Mouse (Mus musculus) kidney, postnatal 4 days (tissue): ENCODE results near the gene Pcif1.
A peak's percentile ranks its signal among the peaks of the same experiment; 100 is the strongest.
"Not testable (repeated sequence)": the region's sequence is repeated elsewhere in the genome, so short reads cannot be mapped to it uniquely, and the experiment has no call there.

Source experiments
- DNase-seq, 2 experiments: peaks; one replicate each; pipeline ENCODE4 v3.0.0; 2021; ENCODE audit warnings: mixed read lengths in 2 of 2

The Pcif1 gene

DNA sequence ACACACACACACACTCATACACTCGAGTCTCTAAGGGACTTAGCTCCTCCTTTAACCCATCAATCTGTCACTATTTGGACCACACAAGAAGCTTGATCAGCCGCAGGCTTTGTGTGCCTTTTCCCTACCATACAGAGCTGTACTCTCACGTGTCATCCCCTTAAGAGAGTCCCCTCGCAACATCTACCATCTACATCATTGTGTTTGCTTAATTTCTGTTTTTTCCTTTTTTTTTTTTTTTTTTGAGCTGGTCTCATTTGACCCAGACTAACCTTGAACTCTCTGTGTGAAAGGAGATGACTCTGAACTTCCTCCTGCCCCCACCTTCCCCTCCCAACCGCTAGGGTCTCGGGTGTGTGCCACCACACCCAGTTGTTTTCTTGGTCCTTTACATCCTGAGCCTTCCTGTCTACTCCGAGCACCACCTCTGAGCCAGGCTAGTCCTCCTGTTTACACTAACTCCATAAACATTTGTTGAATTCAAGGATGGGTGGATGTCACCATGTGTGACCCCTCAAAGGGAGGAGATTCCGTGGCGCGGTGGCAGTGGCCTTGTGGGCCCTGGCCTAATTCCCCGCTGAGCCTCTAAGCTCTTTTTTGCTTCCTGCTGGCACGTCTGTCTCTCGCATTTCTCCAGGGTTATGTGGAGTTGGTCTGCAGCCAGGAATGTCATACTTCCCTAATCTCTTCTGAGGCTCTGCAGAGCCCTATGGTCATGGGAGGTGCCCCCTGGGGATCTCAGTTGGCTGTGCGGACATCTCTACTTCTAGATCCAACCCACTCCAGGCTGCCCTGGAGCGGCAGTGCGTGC is 12.2 kb upstream of the Pcif1 start:
- DNase-seq, result peak; percentile 61 to 73

DNA sequence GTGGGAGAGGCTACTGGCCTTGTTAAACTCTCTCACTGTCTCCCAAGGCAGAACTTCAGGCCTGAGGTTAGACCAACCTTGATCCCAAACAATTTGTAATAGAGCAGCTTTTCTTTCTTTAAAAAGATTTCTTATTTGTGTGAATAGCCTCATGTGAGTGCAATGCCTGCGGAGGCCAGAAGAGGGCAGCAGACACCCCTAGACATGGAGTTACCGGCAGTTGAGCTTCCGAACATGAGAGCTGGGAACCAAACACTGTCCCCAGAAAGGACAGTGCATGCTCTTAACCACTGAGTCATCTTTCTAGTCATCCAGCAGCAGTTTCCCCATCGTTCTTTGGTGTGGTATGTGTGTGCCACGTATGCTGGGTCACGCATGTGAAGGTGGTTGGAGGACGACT is 11.5 kb upstream of the Pcif1 start:
- peak in 1 of 2 experiments; percentile 53 for DNase-seq

DNA sequence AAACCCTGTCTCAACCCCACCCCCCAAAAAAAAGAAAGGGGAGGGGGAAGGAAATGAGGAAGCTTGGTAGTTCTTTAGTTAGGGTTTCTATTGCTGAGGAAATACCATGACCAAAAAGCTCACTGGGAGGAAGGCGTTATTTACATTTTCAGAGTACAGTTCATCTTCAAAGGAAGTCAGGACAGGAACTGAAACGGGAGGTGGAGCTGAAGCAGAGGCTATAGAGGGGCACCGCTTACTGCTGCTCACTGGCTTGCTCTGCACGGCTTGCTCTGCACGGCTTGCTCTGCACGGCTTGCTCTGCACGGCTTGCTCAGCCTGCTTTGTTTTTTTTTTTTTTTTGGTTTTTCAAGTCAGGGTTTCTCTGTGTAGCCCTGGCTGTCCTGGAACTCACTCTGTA is 10.6 kb upstream of the Pcif1 start:
- no peak for DNase-seq

DNA sequence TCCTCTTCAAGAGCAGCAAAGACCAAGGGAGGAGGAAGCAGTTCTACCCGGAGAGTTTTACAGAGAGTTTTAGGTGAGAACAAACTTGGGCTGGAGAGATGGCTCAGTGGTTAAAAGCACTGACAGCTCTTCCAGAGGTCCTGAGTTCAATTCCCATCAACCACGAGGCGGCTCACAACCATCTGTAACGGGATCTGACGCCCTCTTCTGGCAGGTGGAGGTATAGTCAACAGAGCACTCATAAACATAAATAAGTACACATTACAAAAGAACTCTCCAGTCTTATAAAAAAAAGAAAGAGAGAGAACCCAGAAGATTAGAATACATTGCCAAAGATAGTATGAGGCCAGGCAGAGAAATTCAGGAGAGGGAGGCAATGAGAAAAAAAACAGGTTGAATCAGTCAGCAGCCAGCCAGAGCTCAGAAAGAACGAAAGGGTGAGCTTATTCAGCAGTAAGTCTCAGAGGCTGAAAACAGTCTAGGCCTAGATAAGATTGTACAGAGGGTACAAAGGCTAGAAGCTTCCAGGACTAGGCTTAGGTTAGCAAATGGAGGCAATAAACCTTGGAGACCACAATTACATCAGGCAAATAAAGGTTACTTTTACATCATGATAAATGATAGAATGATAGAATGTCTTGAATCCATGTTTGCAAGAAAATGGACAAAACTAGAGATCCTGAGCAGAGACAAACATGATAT is 7.4 kb upstream of the Pcif1 start:
- no peak for DNase-seq

DNA sequence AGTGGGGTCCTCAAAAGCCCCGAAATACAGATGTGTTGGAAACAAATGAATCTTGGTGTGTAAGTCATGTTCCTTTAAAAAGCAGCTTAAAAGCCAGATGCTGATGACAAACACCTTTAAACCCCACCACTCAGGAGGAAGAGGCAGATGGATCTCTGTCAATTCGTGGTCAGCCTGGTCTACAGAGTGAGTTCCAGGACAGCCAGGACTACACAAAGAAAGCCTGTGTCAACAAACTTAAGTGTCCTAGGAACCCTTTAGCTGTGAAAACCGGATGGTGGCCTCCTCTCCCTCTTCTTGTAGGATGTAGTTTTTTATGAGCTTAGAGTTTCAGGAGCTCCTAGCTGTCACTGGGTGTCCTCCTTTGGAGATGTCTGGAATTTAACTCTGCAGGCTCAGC is 5.5 kb upstream of the Pcif1 start:
- no peak for DNase-seq

DNA sequence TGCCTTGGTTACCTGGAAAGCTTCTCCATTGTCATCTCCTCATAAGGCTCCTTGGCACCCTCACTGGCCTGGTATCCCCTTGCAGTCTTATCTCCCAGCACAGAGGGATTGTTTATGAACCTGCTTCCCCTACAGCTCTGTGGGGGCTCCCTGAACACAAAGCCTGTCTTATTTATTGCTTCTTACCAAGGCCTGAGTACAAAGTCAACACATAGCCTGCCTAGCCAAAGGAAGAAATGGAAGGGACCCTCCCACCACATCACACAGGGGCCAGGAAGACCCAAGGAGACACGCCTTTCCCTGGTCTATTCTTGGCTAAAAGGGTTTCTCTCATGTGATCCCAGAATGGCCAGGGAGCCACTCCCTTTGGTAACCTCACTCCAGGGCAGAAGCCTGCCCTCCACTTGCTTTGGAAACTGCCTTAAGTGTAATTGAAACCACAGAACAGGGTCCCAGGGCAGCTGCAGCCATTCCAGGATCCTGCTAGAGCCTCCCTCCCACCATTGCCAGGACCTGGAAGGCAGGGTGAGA is 4.8 kb upstream of the Pcif1 start:
- peak in 1 of 2 experiments; percentile 55 for DNase-seq

DNA sequence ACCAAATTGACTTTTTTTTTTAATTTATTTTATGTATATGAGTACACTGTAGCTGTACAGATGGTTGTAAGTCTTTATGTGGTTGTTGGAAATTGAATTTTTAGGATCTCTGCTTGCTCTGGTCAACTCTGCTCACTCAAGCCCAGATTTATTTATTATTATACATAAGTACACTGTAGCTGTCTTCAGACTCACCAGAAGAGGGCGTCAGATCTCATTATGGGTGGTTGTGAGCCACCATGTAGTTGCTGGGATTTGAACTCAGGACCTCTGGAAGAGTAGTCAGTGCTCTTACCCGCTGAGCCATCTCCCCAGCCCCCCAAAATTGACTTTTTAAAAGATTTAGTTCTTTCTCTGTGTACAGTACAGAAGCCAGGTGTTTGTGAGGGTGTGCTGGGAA is 3.5 kb upstream of the Pcif1 start:
- not testable (repeated sequence) for DNase-seq

DNA sequence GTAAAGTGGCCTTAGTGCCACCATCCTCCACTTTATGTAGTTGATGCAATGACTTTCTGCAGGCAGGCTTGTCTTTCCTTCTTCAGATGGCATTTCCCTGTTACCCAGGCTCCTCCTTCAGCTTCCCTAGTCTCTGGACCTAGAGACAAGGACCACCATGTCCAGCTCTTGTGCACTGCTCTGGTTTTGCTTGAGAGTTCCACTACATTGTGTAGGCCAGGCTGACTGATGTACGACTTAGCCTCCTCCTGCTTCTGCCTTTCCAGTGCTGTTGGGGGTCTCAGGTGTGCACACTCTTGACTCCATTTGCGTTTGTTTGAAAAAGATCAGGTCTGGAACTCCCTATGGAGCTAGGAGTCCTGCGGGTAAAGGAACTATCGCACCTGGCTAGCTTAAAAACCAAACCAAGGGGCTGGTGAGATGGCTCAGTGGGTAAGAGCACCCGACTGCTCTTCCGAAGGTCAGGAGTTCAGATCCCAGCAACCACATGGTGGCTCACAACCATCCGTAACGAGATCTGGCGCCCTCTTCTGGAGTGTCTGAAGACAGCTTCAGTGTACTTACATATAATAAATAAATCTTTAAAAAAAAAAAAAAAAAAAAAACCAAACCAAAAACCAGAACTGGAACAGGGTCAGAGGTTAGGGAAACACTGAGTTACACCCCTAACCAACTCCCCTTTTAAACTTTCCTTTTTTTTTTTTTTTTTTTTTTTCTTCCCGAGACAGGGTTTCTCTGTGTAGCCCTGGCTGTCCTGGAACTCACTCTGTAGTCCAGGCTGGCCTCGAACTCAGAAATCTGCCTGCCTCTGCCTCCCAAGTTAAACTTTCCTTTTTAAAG is 1.5 kb upstream of the Pcif1 start:
- not testable (repeated sequence) for DNase-seq

DNA sequence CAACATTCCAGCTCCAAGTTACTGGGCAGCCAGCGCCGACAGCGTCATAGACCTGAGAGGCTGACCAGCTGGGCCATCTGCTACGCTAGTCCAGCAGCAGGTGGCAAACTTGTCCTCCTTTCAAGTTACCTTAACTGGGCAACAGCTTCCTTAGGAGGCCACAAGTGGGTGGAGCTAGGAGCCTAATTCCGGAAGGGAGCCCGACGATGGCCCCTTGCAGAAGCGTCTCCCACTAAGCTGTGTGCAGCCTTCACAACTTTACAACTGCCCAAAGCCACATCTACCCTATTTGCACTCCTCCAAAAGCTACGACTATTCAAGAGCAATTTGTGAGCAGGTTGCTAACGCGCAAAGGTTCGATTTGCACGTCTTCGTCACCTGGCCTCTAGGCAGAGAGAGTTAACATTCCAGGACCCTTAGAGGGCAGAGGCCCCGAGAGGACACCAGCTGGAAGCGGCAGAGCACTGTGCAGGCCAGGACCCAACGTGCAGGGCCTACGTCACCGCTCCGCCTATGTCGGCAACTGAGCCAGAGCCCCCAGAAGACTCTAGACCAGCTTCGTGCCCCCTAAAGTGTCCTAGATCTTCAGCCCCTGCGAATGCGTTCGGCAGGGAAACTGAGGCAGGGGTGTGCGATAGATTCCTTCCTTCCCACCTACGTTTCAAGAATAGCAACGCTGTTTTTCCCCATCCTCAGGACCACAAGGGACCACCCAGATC is 436 bp upstream of the Pcif1 start:
- peak; percentile 72 to 82 for DNase-seq

DNA sequence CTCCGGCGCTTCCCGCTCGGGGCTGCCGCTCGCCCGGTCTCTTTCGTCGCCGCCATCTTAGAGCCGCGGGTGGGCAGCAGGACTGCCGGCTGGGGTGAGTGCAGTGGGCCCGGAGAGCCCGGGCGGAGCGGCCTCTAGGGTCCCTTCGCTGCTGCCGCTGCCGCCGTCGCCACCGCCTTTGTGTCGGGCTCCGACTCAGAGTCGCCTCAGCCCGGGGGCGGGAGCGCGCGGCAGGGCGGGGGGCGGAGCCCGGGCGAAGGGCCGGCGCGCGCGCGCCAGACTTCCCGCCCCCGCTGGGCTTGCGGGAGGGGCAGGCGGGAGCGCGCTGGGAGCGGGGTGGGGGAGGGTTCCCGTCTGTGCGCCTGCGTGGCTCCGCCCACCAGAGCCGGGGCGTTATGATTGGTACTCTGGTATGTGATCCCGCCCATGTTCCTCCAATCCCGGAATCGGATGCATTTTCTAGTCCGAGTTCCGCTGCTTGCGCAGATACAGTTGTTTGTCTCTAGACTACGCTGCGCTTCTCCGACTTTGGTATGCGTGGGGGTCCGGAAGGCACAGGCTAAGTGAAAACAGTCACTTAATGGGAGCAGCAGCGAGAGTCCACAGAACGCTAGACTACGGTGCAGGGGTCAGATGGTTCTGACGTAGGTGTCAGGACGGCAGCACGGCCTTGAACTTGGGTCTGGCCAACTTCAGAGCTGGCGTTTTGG is 619 bp downstream of the Pcif1 start:
- peak; percentile 95 to 96 for DNase-seq

DNA sequence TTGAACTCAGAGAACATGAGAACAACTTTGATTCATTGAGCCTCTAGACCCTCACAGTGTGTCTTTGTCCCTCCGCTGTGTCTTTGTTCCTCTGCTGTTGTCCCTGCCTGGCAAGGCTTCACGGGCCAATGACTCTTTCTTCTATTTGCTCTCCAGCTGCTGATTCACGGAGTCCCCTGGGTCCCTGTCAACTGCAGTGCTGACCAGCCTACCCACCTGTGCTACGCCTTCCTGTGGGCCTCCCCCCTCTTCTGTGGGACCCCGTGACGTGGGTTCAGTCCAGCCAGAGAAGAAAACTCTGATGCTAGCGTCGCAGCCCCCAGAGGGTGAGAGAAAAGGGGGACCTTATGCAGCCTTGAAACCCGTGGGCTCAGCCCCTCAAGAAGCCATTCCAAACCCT is 3.5 kb downstream of the Pcif1 start:
- DNase-seq, result no peak

DNA sequence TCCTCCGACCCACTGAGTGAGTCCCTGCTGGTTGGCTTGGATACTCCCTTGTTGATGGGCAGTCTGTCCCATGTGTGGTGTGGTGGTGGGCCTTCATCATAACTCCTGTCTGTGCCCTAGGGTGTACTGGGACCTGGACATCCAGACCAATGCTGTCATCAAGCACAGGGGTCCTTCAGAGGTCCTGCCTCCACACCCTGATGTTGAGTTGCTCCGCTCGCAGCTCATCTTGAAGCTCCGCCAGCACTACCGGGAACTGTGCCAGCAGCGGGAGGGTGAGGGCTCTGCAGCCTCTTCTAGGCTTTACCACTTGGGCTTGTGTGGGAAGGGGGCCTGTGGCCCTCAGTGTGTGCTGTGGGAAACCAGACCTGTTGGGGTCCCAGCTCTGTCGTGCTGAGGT is 6.7 kb downstream of the Pcif1 start:
- DNase-seq, result peak; percentile 80 to 83

DNA sequence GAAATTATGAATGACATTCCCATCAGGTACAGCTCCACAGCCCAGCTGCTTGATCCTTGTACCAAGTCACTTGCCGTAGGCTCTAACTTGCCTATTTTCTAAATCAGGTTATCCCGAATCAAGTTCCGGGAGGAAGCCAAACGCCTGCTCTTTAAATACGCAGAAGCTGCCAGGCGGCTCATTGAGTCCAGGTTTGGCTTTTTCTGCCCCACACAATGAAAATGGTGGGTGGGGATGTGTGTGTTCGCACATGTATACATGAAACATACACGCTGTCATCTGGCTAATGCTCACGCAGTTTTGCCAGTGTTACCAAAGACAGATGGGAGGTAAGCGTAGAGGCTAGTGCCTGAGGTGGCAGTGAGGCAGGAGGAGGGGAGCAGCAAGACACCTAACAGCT is 7.5 kb downstream of the Pcif1 start:
- DNase-seq, result no peak

DNA sequence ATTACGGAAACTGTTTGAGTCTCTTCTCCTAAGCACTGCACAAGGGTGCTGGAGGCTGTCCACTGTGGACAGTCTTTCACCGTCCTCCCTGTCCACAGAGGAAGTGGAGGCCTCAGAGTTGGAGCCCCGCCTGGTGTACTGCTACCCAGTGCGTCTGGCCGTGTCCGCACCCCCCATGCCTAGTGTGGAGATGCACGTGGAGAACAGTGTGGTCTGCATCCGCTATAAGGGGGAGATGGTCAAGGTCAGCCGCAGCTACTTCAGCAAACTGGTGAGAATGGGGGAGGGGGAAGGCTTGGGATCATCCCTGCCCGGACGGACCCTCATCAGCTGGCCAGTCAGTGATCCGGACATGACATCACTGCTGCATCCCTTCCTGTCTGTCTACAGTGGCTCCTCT is 9.9 kb downstream of the Pcif1 start:
- no peak for DNase-seq

DNA sequence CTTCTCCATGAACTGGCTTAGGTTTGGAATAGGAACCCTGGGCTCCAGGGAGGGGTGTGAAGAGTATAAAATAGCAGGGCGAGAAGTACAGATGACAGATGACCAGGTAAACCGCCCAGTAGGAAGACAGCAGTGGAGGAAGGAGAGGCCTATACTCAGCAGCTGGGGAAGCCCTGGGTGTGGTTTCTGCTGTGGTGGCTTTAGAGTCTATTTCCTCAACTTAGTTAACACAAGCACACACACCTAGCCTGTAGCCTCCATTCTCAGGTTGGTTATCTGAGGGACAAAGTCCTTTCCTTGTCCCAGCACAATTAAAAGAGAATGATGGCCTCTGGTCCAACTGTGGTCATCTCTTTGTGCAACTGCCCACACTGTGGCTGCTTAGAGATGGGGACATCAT is 10.9 kb downstream of the Pcif1 start:
- no peak for DNase-seq

DNA sequence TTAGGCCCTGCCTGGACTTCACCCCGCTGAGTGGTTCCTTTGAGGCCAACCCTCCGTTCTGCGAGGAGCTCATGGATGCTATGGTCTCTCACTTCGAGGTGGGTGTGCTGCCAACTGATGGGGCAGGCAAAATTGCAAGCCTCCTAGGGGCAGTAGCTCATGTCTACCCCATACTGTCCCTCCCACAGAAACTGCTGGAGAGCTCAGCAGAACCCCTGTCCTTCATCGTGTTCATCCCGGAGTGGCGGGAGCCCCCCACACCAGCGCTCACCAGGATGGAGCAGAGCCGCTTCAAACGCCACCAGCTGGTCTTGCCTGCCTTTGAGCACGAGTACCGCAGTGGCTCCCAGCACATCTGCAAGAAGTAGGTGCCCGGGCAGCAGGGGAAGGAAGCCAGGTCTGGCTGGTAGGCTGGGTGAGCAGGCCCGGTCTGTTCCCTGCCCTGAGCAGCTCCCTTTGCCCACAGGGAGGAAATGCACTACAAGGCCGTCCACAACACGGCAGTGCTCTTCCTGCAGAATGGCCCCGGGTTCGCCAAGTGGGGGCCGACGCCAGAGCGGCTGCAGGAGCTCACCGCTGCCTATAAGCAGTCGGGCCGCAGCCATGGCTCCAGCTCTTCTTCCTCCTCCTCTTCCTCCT is 11.4 kb downstream of the Pcif1 start:
- DNase-seq, result no peak

DNA sequence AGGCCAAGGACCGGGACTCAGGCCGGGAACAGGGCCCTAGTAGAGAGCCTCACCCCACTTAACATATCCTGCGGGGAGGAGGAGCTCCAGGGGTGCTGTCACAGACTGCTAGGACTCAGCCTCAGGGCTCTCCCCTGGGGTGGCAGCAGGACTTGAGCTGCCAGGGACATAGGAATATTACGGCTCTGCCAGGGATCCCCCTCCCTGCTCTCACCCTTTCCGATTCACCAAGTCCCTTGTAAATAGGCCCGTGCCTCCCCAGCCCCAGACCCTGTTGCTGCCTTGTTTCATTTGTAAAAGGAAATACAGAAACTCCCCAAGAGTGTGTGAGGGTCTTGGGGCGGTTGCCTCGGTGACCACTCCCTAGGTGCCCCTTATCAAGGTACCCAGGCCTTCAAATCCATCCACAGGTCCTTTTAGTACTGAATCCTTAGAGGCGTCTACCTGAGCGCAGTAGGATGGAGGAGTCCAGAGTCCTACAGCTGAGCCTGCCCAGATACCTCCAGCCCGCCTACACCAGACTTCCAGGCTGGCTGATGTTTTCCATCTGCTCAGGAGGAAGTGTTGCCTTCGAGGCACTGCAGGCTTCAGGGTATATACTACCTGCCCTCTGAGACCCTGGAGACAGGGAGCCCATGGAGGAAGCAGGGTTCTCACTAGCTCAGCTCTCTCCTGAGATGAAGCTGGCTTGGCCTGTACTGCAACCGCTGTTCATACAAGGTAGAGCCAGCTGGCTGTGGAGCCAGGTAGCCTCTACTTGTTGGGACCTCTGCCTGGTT is 12.1 kb downstream of the Pcif1 start:
- DNase-seq, result no peak

DNA sequence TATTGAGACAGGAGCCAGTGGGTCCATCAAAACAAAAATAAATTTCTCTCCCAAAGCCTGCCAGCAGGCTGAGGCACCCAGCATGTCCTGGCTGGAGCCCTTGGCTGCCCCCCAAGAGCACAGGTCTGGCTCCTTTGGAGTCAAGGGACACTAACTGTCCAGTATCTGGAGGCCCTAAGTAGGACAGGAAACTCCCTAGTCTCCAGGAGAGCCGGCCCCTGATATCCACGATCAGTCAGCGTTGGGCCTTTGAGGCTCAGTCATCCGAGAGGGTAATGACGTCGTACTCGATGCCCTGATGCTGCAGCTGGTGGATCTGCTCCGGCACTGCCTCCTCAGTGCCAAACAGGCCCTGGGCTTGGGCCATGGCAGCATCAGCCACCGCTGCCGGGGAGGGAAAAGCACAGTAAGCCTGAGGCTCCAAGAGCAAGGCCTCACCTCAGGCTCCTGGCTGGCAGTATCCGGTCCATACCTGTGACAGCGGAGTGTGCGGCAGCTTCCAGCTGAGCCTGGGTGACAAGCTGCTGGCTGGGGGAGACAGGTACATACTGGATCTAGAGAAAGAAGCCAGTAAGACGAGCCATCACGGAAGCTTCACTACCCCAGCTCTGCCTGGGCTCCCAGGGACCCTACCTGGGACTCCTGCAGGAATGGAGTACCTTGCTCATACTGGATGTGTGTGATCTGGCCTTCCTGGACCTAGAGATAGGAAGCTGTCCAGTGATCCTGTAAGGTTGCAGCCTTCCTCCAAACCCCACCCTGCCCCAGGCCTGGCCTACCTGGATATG is 13.0 kb downstream of the Pcif1 start:
- no peak for DNase-seq

DNA sequence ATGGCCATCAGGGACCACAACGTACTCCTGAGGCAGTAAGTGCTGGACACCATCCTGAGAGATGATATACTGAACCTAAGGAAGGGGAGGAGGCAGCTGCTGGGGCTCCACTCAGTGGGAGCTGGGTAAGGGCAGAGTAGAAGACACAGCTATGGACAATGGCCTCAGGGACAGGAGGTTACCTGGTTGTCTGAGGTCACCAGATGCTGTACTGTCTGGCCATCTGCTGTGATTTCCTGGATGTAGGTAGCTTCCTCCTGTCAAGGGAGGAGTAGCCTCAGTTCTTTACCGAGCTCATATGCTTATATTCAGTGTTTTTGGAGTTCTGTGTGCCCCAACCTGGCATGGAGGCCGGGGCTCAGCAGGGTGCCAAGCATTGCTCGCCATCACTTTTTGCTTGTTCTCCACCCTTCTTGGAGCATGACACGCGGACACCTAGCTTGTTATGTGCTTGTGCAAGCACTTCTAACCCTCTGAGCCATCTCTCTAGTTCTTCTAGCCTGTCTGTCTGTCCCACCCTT is 13.7 kb downstream of the Pcif1 start:
- no peak for DNase-seq
